Mouse (Mus musculus): ENCODE measurements at regions not wholly inside any gene's neighbourhood (a gene's known extent, or its start where the extent isn't known, plus 50 kb on each side); places are given as distances from the start of the nearest gene placed in this dataset.

- DNase-seq (ENCODE audit: low spot score), result no peak
Observed at GRCm38 (mm10) chr8:35188531-35188930, 577.1 kb upstream of the Gm19410 start.

GRCm38 (mm10) chr8:35189695-35190094, 575.9 kb upstream of the Gm19410 start:
- no peak for DNase-seq (ENCODE audit: low spot score)

- DNase-seq (ENCODE audit: low spot score), result no peak
Observed at GRCm38 (mm10) chr8:35192515-35192914, 573.1 kb upstream of the Gm19410 start.

GRCm38 (mm10) chr8:35193771-35194170, 571.8 kb upstream of the Gm19410 start:
- no peak for DNase-seq (ENCODE audit: low spot score)

GRCm38 (mm10) chr8:35196189-35196588, 569.4 kb upstream of the Gm19410 start:
- no peak for DNase-seq (ENCODE audit: low spot score)

GRCm38 (mm10) chr8:35198766-35199165, 566.8 kb upstream of the Gm19410 start:
- no peak for DNase-seq (ENCODE audit: low spot score)

- no peak for DNase-seq (ENCODE audit: low spot score)
Observed at GRCm38 (mm10) chr8:35201416-35201815, 564.2 kb upstream of the Gm19410 start.

GRCm38 (mm10) chr8:35204971-35205370, 560.6 kb upstream of the Gm19410 start:
- no peak for DNase-seq (ENCODE audit: low spot score)

- DNase-seq (ENCODE audit: low spot score), result peak; percentile 39
Observed at GRCm38 (mm10) chr8:35205536-35205935, 560.1 kb upstream of the Gm19410 start.

GRCm38 (mm10) chr8:35206271-35206670, 559.3 kb upstream of the Gm19410 start:
- DNase-seq (ENCODE audit: low spot score), result no peak

GRCm38 (mm10) chr8:35208357-35208756, 557.2 kb upstream of the Gm19410 start:
- DNase-seq (ENCODE audit: low spot score), result no peak

GRCm38 (mm10) chr8:35211506-35212452, 553.8 kb upstream of the Gm19410 start:
- no peak for DNase-seq (ENCODE audit: low spot score)

GRCm38 (mm10) chr8:35213515-35213914, 552.1 kb upstream of the Gm19410 start:
- DNase-seq (ENCODE audit: low spot score), result no peak

GRCm38 (mm10) chr8:35217604-35218003, 548.0 kb upstream of the Gm19410 start:
- no peak for DNase-seq (ENCODE audit: low spot score)

- DNase-seq (ENCODE audit: low spot score), result no peak
Observed at GRCm38 (mm10) chr8:35218327-35218726, 547.3 kb upstream of the Gm19410 start.

- DNase-seq (ENCODE audit: low spot score), result no peak
Observed at GRCm38 (mm10) chr8:35224053-35224924, 541.3 kb upstream of the Gm19410 start.

- DNase-seq (ENCODE audit: low spot score), result no peak
Observed at GRCm38 (mm10) chr8:35224925-35225244, 540.7 kb upstream of the Gm19410 start.

GRCm38 (mm10) chr8:35227079-35227478, 538.5 kb upstream of the Gm19410 start:
- no peak for DNase-seq (ENCODE audit: low spot score)

- no peak for DNase-seq (ENCODE audit: low spot score)
Observed at GRCm38 (mm10) chr8:35228449-35228848, 537.1 kb upstream of the Gm19410 start.

GRCm38 (mm10) chr8:35233520-35234186, 531.9 kb upstream of the Gm19410 start:
- DNase-seq (ENCODE audit: low spot score), result no peak

- no peak for DNase-seq (ENCODE audit: low spot score)
Observed at GRCm38 (mm10) chr8:35234436-35234835, 531.2 kb upstream of the Gm19410 start.

- no peak for DNase-seq (ENCODE audit: low spot score)
Observed at GRCm38 (mm10) chr8:35235815-35236509, 529.6 kb upstream of the Gm19410 start.
